Mouse (Mus musculus): ENCODE results near the gene Foxn3.

Foxn3 gene

GRCm38 (mm10) chr12:99418476-99419395 is 144.6 kb downstream of the Foxn3 start:
- in situ Hi-C loops (cut with MboI, MseI), result no loop called here

- in situ Hi-C loops (cut with MboI, MseI), result no loop called here
These were observed 145.5 kb downstream of the Foxn3 start for GRCm38 (mm10) chr12:99417885-99418284.

- in situ Hi-C loops (cut with MboI, MseI), result no loop called here
These were observed 147.8 kb downstream of the Foxn3 start for GRCm38 (mm10) chr12:99415538-99415937.

DNA sequence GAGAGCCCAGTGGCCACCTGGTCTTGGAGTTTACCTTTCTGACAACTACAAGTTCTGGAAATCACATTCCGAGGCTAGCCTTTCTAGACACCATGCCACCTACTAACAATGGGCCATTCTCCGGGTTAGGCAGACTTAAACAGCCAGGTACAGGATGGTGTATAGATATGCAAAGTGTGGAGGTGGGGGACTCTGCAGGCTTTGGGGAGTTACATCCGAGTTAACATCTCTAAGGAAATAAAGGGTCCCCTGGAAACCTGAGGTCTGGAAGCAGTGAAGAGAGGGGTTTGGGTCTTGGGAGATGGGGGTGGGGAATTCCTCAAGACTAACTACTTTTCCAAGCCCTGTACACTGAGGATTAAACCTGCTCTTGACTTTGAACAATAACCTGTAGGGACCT is 150.9 kb downstream of the Foxn3 start:
- in situ Hi-C loops (cut with MboI, MseI), result no loop called here

- in situ Hi-C loops (cut with MboI, MseI), result no loop called here
These were observed 151.3 kb downstream of the Foxn3 start for GRCm38 (mm10) chr12:99412034-99412433.

DNA sequence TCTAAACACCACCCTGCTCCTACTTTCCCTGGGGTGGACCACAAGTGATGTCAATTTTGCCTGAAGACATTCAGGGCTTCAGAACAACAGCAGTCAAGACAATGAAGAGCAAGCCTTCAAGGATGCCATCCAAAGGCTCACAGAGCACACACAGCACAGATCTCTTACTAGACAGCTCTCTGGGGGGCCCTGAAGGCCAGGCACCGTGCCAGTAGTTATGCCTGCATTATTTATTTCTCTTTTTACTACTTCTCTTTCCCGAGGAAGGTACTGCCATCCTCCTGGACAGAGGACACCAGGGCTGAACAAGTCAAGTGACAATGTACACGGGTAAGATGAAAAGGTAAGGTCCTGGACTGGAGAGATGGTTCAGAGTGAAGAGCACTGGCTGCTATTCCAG is 154.7 kb downstream of the Foxn3 start:
- in situ Hi-C loops (cut with MboI, MseI), result no loop called here

DNA sequence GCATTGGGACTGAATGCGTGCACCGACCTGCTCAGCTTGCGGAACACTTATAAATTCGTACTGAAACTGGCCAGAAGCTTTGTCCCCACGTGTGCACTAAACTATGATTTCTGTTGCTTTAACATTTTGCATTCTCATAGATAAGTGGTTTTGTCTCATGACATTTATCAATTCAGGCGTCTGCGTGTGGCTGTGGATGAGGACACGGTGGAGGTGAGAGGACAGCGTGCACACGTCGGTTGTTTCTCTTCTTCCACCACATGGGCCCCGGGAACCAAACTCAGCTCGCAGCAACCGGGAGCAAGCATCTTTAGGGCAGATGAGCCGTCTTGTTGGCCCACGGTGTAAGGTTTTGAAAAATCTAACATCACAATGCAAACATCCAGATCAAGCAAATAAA is 155.3 kb downstream of the Foxn3 start:
- in situ Hi-C loops (cut with MboI, MseI), result no loop called here

DNA sequence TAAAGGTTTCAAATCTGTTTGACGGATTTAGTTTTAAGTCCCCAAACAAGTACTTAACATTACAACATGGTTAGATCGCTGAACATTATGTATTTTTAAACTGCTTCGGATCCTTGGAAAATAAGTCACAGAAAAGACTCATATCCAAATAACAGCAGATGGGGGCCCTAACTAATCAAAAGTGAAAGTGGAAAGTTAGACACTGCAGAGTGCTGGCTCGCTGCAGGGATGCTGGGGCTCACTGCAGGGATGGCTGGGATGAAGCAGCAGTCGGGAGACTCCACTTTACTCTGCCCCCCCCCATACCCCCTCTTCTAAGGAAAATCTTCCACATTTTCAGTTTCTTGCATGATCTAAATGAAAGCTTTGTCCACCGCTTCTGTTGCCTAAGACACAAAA is 156.1 kb downstream of the Foxn3 start:
- in situ Hi-C loops (cut with MboI, MseI), result no loop called here

- in situ Hi-C loops (cut with MboI, MseI), result no loop called here
These were observed 156.6 kb downstream of the Foxn3 start for GRCm38 (mm10) chr12:99406697-99407317.

DNA sequence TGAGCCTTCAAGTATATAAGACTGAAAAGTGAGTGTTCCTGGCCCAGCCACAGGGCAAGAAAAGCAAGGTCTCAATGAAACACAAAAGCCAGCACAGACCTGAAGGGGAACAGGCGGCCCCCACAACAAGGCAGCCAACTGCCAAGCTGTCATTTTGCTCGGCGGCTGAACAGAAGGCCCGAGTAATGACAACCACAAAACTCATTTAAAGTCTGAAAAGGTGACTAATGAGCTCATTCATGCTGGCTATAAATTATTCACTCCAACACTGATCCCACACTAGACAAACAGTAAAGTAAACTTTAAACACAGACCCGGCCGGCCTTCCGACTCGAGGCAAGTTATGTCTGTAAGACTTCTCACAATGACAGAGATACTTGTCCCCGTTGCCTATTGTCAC is 157.1 kb downstream of the Foxn3 start:
- in situ Hi-C loops (cut with MboI, MseI), result no loop called here

DNA sequence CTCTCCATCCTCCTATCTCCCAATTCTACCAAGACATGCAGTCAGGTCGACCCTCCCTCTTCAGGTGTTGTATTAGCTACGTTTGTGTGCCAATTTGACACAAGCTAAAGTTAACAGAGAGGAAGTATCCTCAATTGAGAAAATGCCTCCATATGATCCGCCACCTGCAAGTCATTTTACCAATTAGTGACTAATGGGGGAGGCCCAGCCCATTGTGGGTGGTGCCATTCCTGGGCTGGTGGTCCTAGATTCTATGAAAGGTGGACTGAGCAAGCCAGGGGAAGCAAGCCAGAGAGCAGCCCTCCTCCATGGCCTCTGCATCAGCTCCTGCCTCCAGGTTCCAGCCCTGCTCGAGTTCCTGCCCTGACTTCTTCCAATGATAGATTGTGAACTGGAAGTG is 158.0 kb downstream of the Foxn3 start:
- in situ Hi-C loops (cut with MboI, MseI), result no loop called here

- in situ Hi-C loops (cut with MboI, MseI), result no loop called here
These were observed 160.4 kb downstream of the Foxn3 start for GRCm38 (mm10) chr12:99403004-99403403.

GRCm38 (mm10) chr12:99400907-99401306 is 162.5 kb downstream of the Foxn3 start:
- in situ Hi-C loops (cut with MboI, MseI), result no loop called here

DNA sequence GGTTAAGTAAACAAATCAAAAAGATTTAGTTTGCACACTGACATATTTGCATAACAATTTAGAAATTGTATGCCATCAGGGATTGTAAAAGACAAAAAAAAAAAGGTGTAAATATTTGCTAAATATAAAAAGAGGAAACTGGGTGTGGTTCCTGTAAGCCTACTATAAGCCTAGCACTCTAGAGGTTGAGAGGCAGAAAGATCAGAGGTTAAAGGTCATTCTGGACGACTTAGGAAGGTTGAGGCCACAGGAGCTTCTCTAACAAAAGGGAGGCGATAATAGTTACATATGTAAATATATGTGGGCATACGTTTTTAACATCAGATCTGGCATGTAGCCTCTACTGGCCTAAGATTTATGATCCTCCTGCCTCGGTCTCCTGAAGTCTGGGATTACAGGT is 163.8 kb downstream of the Foxn3 start:
- in situ Hi-C loops (cut with MboI, MseI), result no loop called here

DNA sequence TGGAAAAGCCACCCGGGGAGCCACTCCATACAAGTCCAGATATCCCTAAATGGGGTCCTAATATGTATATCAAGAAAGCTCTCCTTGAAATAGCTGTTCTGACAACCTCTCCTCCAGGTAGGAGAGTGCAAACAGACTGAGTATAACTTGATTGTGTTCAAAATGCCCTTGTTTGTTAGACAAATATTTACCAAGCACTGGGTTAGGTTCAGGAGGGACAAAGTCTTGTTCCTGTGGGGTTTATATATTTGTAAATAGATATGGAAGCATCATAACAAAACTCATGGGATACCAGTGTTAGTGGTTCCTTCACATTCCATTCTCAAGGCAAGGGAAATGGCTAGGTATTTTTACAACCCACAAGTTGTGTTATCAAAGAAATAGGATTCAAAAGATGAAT is 166.9 kb downstream of the Foxn3 start:
- in situ Hi-C loops (cut with MboI, MseI), result no loop called here

- in situ Hi-C loops (cut with MboI, MseI), result no loop called here
These were observed 168.3 kb downstream of the Foxn3 start for GRCm38 (mm10) chr12:99395082-99395481.

DNA sequence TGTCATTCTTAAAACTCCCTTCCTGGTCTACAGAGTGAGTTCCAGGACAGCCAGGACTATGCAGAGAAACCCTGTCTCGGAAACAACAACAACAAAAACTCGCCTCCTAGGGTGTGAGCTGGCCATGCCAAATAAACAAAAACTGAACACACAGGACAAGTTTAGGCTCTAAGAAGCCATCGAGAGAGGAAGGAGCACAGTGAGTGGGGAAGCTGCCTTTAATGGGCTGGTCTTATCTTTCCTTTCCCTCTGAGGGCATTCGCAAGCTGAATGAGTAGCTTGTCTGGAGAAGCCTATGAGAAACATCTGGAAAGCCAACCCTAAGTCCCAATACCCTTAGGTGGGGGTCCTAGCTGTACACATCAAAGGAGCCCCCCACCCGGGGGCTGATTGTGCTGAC is 168.7 kb downstream of the Foxn3 start:
- in situ Hi-C loops (cut with MboI, MseI), result loop anchor here (5.0 kb wide), 1 partner anchor 72 kb away; no protein-coding TSS in a partner anchor

GRCm38 (mm10) chr12:99393867-99394630 is 169.3 kb downstream of the Foxn3 start:
- in situ Hi-C loops (cut with MboI, MseI), result loop anchor here (5.0 kb wide), 1 partner anchor 72 kb away; no protein-coding TSS in a partner anchor

DNA sequence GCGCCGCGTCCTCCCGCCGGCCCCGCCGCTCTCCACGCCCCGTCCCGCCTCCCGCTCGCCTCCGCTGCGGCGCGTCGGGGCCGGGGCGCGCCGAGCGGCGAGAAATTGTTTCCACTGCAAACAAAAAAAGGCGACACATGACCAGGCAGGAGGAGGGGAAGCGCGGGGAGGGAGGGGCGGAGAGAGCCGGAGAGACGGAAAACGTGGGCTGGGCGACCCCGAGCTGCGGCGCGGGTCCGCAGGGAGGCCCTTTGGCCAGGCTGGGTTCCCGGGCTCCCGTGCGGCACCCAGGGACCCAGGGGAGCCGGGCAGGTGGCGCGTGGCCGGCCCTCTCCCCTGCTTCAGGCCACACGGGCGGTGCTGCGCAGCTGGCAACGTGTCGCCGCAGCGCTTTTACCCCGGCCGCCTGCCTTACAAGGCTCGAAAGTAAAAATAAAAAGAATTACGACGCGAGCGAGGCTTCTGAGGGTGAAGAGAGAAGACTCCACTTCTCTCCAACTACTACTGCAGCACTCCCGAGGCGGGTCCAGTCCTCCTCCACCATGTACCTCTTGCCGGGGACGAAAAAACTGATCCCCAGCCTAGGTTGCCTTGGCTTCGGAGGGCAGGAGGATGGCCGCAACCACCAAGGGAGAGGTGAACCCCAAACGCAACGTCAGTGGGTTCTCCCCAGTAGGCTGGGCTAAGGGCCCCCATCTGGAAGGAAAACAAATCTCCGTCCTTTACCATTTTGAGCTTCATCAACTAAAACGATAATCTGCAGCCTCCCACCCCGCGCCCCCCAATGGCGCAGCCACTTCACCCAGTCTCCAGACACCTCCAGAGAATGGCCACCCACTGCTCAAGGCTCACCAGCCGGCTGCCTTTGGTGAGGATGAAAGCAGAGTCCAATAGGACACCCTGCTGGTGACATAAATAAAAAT is 170.2 kb downstream of the Foxn3 start:
- in situ Hi-C loops (cut with MboI, MseI), result loop anchor here (5.0 kb wide), 1 partner anchor 71 kb away; no protein-coding TSS in a partner anchor

GRCm38 (mm10) chr12:99391942-99392880 is 171.2 kb downstream of the Foxn3 start:
- in situ Hi-C loops (cut with MboI, MseI), result loop anchor here (5.0 kb wide), 1 partner anchor 70 kb away; no protein-coding TSS in a partner anchor

Data from T-helper 1 cell (primary cell).